Mouse (Mus musculus) ES-E14 (cell line): ENCODE measurements at regions not wholly inside any gene's neighbourhood (a gene's known extent, or its start where the extent isn't known, plus 50 kb on each side); places are given as distances from the start of the nearest gene placed in this dataset.

Source experiments
- DNase-seq: peaks from one replicate; pipeline ENCODE4 v3.0.0-alpha.2; 2013; ENCODE audit warnings: low read depth, low spot score
- H3K27ac ChIP-seq: 2 replicates; pipeline ENCODE4 v1.5.1; 2012; ENCODE audit warnings: low read depth, mild to moderate bottlenecking, low read length, moderate library complexity, mixed read lengths; ENCODE audit not compliant: poor library complexity, insufficient read depth, severe bottlenecking
- H3K36me3 ChIP-seq: 2 replicates; pipeline ENCODE4 v1.6.1; 2012; ENCODE audit warnings: mild to moderate bottlenecking, low read length, moderate library complexity, mixed read lengths; ENCODE audit not compliant: control insufficient read depth, poor library complexity, insufficient read depth, severe bottlenecking
- H3K4me1 ChIP-seq, 2 experiments: fragments of 150-350 bp in 1 of 2; sonication (generic) in 1 of 2; 2 replicates each; pipeline ENCODE4 v1.6.1; 2012; ENCODE audit warnings: low read length in 2 of 2, mild to moderate bottlenecking in 1 of 2, mixed read lengths in 1 of 2; ENCODE audit not compliant: control insufficient read depth in 2 of 2, insufficient read depth in 2 of 2, poor library complexity in 1 of 2
- H3K4me3 ChIP-seq, 2 experiments: fragments of 150-350 bp in 1 of 2; sonication (generic) in 1 of 2; 2 replicates each; pipeline ENCODE4 v1.5.1; 2012; ENCODE audit warnings: low read length in 2 of 2, low read depth in 1 of 2, mild to moderate bottlenecking in 1 of 2, mixed read lengths in 1 of 2; ENCODE audit not compliant: insufficient read depth in 1 of 2, poor library complexity in 1 of 2, severe bottlenecking in 1 of 2
- H3K9ac ChIP-seq: 2 replicates; pipeline ENCODE4 v1.6.1; 2012; ENCODE audit warnings: low read depth, mild to moderate bottlenecking, low read length, mixed read lengths; ENCODE audit not compliant: poor library complexity, insufficient read depth, severe bottlenecking
- H3K9me3 ChIP-seq: fragments of 150-350 bp; sonication (generic); 2 replicates; pipeline ENCODE4 v1.6.1; 2012; ENCODE audit warnings: low read depth, mild to moderate bottlenecking, low read length; ENCODE audit not compliant: control insufficient read depth, insufficient read depth
- CHD2 ChIP-seq: IDR thresholded peaks from 2 replicates; pipeline ENCODE4 v1.6.1; 2014; ENCODE audit warnings: mild to moderate bottlenecking, low read depth, low read length, inconsistent platforms
- HCFC1 ChIP-seq: IDR thresholded peaks from 2 replicates; pipeline ENCODE4 v1.6.1; 2012; ENCODE audit warnings: low read length, inconsistent platforms, borderline replicate concordance; ENCODE audit not compliant: insufficient read depth
- MAFK ChIP-seq: IDR thresholded peaks from 2 replicates; pipeline ENCODE4 v1.6.1; 2014; ENCODE audit warnings: mild to moderate bottlenecking, low read depth, low read length, inconsistent platforms; ENCODE audit not compliant: insufficient read depth
- ZC3H11A ChIP-seq: IDR thresholded peaks from 2 replicates; pipeline ENCODE4 v1.6.1; 2012; ENCODE audit warnings: low read depth, mild to moderate bottlenecking, inconsistent platforms, low read length, borderline replicate concordance
- ZNF384 ChIP-seq: IDR thresholded peaks from 2 replicates; pipeline ENCODE4 v1.6.1; 2012; ENCODE audit warnings: low read depth, low read length, inconsistent platforms
- in situ Hi-C, 2 experiments: fragments of 600-800 bp; cut with MboI; formaldehyde crosslinking; loops; one replicate each; pipeline ENCODE4 v1.15.1; 2025; ENCODE audit warnings: low sequenced_read_pairs in 2 of 2, inconsistent platforms in 1 of 2; ENCODE audit not compliant: unreplicated experiment in 2 of 2

GRCm38 (mm10) chr2:110508162-110508748 is 88.8 kb upstream of the Slc5a12 start:
- Histone ChIP-seq H3K4me1 (no peaks in the 10 kb centered on the region), H3K36me3 (no peaks in the 10 kb centered on the region), H3K27ac (no peak overlapping the region), H3K9ac (no peak overlapping the region), H3K9me3 (no peaks in the 10 kb centered on the region), H3K4me3 (no peak overlapping the region)
- TF ChIP-seq HCFC1, result no peak
- no peak for TF ChIP-seq ZNF384
- no peak for TF ChIP-seq MAFK
- no peak for TF ChIP-seq CHD2
- TF ChIP-seq ZC3H11A, result no peak
- no peak for DNase-seq
- in situ Hi-C loops, result no loop called here

- Histone ChIP-seq H3K4me1 (no peaks in the 10 kb centered on the region), H3K9me3 (no peaks in the 10 kb centered on the region), H3K9ac (no peak overlapping the region), H3K36me3 (no peaks in the 10 kb centered on the region), H3K27ac (no peak overlapping the region), H3K4me3 (no peak overlapping the region)
- no peak for DNase-seq
- TF ChIP-seq ZNF384, result no peak
- no peak for TF ChIP-seq HCFC1
- TF ChIP-seq ZC3H11A, result no peak
- TF ChIP-seq CHD2, result no peak
- no peak for TF ChIP-seq MAFK
- in situ Hi-C loops, result no loop called here
Measured at GRCm38 (mm10) chr2:110523173-110523803, 73.8 kb upstream of the Slc5a12 start.

- H3K4me3 ChIP-seq, result no peak overlapping the region
- H3K36me3 ChIP-seq, result no peaks in the 10 kb centered on the region
- no peak for DNase-seq
- H3K4me1 ChIP-seq, result no peaks in the 10 kb centered on the region
- H3K9ac ChIP-seq, result no peak overlapping the region
- TF ChIP-seq ZC3H11A (no peak), HCFC1 (no peak)
- no peaks in the 10 kb centered on the region for H3K9me3 ChIP-seq
- no peak overlapping the region for H3K27ac ChIP-seq
- in situ Hi-C loops, result no loop called here
Measured at GRCm38 (mm10) chr2:110528191-110528590, 68.9 kb upstream of the Slc5a12 start.

GRCm38 (mm10) chr2:110540140-110540539 is 57.0 kb upstream of the Slc5a12 start:
- Histone ChIP-seq H3K27ac (no peak overlapping the region), H3K4me1 (no peaks in the 10 kb centered on the region), H3K4me3 (no peak overlapping the region), H3K9me3 (no peaks in the 10 kb centered on the region), H3K36me3 (no peaks in the 10 kb centered on the region), H3K9ac (no peak overlapping the region)
- in situ Hi-C loops, result no loop called here
- DNase-seq, result no peak
- TF ChIP-seq ZC3H11A (no peak), ZNF384 (no peak), CHD2 (no peak), MAFK (no peak), HCFC1 (no peak)
